Mouse (Mus musculus) gastrocnemius, adult 2 months (tissue): Measurements from ENCODE around the gene St6gal1. TPM values are rescaled to one million over a fixed set of nuclear protein-coding genes. Genes with fewer than 3 reads are reported as not detected.
A peak's percentile ranks its signal among the peaks of the same experiment; 100 is the strongest.

Experiments used
- DNase-seq: peaks from one replicate; pipeline ENCODE4 v3.0.0; 2022
- H3K27ac ChIP-seq: fragments of 200-600 bp; 2 replicates; pipeline ENCODE4 v1.8.1; 2022; ENCODE audit warnings: mild to moderate bottlenecking
- H3K4me3 ChIP-seq: fragments of 200-600 bp; 2 replicates; pipeline ENCODE4 v1.8.1; 2022; ENCODE audit warnings: mild to moderate bottlenecking, moderate library complexity
- CTCF ChIP-seq: fragments of 200-600 bp; IDR thresholded peaks from 2 replicates; pipeline ENCODE4 v1.8.1; 2022; ENCODE audit warnings: antibody characterized with exemption, mild to moderate bottlenecking, moderate library complexity
- intact Hi-C: fragments of 180-260 bp; cut with DNase I; formaldehyde crosslinking; loops from one replicate; pipeline ENCODE4 v1.15.1; 2025
- total RNA-seq, 2 experiments: library from RNA; stranded (reverse); gene quantifications; 2 replicates each; pipeline ENCODE4 v1.2.3; 2021

St6gal1 gene
- total RNA-seq, 2 experiments from 2014 or later = 2.6 to 3.5 TPM

DNA sequence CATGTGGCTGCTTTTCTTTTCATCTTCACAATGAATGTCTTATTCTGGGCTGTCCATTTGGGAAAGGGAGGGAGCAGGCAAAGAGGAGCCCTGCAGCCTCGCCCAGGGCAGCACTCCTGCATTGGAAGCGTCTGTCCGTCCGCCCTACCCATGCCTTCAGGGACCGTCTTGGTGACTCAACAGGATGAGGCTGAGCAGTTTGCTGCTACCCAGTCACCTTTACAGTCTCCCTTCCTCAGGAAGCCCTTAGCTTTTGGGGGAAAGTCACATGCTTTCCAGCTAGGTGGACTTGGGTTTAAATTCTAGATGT lies 16.4 kb downstream of the St6gal1 start:
- Histone ChIP-seq H3K27ac (peak overlapping the region; percentile 74), H3K4me3 (peak overlapping the region; percentile 42)
- intact Hi-C loops = no loop called here
- TF ChIP-seq CTCF = no peak
- DNase-seq = no peak

DNA sequence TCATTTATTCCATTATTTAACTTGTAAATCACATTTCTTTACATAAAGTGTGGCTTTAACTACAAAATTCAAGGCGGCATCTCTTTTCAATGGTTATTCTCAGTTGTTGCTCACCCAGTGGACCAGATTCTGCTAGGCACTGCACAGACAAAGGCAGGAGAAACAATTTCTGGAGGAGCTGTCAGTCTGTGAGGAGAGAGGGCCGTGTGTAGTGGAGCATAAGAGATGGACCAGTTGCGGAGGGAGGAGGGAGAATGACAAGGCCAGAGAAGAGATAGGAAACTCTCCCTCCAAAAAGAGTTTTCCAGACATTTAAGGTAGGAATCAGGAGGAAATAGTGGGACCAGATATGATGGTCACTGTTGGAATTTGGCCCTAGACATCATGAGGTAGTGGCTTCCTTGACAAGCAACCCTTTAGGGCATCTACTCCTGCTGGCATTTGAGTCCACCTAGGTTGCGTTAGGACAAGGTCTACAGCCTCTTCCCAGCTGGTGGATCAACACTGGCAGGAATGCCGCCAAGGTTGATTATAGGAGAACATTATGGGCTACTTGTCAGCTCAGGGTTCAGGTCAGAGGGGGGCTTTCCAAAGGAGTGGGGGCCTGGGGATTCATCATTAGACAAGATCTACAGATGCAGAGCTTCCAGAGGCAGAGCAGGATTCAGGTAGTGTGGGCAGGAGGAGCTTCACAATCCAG lies 19.3 kb downstream of the St6gal1 start:
- no peak overlapping the region for H3K27ac ChIP-seq
- intact Hi-C loops = no loop called here
- TF ChIP-seq CTCF = no peak
- DNase-seq = no peak
- H3K4me3 ChIP-seq = no peak overlapping the region

DNA sequence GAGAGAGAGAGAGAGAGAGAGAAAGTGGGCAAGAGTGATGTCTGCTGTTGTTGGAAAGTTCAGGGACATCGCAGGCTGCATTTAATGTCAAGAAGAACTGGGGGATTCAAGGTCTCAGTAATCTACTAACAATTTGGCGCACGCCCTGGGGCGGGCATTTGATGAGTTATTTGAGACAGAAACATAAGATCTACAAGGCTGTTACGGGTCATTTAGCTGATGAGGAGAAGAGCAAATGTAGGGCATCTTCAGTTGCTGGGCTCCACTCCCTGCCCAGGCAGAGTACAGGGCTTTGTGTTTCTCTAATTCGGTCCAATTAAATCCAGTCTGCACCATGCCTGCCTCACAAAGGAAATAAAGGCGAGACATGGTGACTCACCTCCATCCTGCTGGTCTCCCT lies 19.9 kb downstream of the St6gal1 start:
- Histone ChIP-seq H3K4me3 (no peak overlapping the region), H3K27ac (no peak overlapping the region)
- no peak for TF ChIP-seq CTCF
- no peak for DNase-seq
- intact Hi-C loops = no loop called here

DNA sequence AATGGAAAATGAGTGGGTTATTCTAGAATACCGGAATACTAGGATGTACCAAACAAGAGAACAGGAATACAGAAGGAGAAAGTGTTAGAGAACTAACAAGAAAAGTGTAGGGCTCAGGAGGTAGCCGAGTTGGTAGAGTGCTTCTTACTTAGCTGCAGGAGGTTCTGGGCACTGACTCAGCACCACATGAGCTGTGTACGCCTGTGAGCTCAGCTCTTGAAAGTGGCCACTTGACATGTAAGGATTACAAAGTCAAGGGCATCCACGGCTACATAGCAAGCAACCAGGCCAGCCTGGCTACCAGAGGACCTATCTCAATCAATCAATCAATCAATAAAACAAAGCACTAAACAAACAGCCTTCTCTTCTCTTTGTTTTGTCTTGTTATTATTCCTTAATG lies 24.7 kb downstream of the St6gal1 start:
- Histone ChIP-seq H3K4me3 (no peak overlapping the region), H3K27ac (no peak overlapping the region)
- DNase-seq = no peak
- TF ChIP-seq CTCF = no peak
- intact Hi-C loops = no loop called here

DNA sequence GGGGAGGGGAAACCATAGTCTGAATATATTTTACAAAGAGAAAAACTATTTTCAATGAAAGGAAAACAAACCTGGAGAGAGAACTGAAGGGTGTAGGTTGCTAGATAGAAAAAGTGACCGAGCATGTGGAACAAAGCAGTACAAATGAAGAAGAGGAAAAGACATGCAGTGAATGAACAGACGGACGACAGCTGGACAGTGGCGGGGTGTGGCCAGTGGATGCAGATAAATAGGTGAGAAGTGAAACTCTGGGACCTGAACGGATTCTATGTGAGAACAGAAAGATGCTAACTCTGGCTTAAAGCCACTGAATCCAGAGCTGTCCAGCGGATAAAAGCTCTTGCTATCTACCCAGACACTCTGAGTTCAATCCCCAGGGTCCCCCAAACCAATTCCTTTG lies 25.2 kb downstream of the St6gal1 start:
- Histone ChIP-seq H3K4me3 (no peak overlapping the region), H3K27ac (no peak overlapping the region)
- DNase-seq = no peak
- intact Hi-C loops = no loop called here
- no peak for TF ChIP-seq CTCF

DNA sequence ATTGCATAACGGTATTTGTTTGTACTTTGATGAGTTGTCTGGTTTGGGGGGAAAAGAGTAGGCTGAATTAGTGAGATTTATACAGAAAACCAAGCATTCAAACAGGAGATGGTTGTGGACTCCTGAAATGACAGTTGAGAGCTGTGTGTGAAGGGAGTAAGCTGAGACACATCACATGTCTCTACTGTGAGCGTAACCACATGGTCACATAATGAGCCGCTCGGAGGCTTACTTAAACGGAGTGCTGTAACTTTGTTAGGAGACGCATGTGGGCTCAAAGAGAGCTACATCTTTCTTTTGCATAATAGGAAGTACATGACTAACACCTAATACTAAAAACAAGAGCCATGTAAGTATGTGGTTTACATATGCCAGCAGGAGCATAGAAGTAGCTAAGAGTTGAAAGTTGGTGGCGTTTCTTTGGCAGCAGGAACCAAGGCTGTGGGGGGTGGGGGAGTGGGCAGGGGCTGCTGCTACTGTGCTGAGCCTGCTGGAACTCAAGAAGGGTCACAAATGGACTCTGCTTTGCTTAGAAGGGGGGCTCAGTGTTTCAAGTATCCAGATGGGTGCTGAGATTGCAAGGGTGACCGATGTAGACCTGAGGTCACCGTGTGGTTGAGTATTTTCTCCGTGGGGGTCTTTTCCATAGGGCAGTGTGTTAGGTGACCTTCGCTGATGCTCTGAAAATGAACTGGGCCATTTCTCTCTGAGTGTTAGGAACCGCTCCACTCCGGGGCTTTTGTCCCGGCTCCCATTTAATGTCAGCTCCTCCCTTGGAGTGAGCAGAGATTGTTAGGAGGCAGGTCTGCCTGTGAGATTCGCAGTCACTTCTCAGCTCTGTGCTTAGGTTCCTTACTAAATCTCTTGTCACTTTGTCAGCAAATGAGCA lies 26.3 kb downstream of the St6gal1 start:
- intact Hi-C loops = no loop called here
- no peak for TF ChIP-seq CTCF
- no peak for DNase-seq
- Histone ChIP-seq H3K27ac (peak overlapping the region; percentile 35; the same call in 1 of the 2 replicates), H3K4me3 (peak overlapping the region; percentile 46)

DNA sequence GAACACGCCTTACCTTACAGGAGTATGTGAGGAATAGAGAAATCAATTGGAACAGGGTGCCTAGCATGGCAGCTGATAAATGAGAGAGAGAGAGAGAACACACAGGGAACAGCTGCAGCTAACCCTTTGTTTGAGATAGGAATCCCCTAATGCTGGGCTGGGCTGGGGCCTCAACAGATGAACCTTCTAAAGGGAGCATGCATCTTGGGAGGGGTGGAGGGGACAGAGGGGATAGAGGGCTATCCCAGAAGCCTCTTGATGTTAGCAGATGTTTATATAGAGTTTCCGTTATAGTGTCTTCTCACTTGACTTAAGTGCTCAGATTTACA lies 26.9 kb downstream of the St6gal1 start:
- intact Hi-C loops = no loop called here
- H3K27ac ChIP-seq = peak overlapping the region; percentile 35; the same call in 1 of the 2 replicates
- TF ChIP-seq CTCF = no peak
- no peak for DNase-seq
- H3K4me3 ChIP-seq = no peak overlapping the region

DNA sequence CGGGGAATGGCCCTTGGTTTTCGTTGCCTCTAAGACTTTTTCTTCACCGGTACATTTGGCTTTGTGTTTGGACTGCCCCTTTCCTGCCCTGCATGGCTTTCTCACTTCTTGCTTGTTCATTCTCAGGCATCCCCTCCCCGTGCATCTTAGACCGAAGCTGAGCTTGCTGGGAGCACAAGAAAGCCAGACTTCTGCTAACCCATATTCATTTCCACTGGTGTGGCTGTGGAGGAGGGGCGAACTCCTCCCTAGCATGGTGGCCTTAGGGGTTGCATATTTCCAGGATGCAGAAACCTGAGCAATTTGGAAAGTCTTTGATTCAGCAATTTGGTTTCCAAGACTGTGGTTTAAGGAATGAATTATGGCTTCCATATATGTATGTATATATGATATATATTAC lies 29.1 kb downstream of the St6gal1 start:
- no peak overlapping the region for H3K4me3 ChIP-seq
- intact Hi-C loops = no loop called here
- no peak for TF ChIP-seq CTCF

DNA sequence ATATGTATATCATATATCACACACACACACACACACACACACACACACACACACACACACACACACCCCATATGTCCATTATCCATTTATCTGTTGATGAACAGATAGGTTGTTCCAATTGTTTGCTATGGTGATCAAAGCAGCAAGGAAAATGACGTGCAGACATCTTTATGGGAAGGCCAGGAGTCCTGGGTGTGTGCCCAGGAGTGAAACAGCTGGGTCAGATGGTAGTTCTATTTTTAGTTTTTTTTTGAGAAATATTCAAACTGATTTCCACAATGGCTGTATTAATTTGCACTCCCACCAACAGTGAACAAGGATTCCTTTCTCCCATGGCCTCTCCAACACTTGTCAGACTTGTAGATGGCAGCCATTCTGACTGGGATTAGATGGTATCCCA lies 29.5 kb downstream of the St6gal1 start:
- no peak for DNase-seq
- no peak for TF ChIP-seq CTCF
- Histone ChIP-seq H3K27ac (peak overlapping the region; percentile 35; the same call in 1 of the 2 replicates), H3K4me3 (no peak overlapping the region)
- intact Hi-C loops = no loop called here

More for the DNA sequence above, 29.1 kb downstream of the St6gal1 start:
- no peak for DNase-seq
- peak overlapping the region; percentile 32 for H3K27ac ChIP-seq

DNA sequence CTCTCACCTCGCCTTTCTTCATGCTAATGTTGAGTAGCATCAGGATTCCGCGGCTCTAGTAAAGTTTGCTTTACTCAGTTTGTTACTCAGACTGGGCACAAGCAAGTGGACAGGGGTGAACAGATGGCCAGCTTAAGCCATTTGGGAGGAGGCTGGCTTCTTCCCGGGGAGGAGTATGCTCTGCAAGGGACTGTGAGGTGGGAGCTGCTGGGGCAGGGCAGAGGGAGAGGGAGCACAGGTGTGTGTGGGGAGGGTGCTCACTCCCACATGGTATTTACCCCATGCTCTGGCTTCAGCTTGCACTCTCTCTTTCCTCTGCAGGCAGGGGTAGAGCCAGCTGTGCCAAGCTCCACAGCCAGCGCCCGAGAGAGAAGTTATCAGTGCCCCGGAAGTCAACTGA lies 32.1 kb downstream of the St6gal1 start:
- no peak for DNase-seq
- H3K4me3 ChIP-seq = no peak overlapping the region
- TF ChIP-seq CTCF = no peak
- intact Hi-C loops = no loop called here
- H3K27ac ChIP-seq = no peak overlapping the region

DNA sequence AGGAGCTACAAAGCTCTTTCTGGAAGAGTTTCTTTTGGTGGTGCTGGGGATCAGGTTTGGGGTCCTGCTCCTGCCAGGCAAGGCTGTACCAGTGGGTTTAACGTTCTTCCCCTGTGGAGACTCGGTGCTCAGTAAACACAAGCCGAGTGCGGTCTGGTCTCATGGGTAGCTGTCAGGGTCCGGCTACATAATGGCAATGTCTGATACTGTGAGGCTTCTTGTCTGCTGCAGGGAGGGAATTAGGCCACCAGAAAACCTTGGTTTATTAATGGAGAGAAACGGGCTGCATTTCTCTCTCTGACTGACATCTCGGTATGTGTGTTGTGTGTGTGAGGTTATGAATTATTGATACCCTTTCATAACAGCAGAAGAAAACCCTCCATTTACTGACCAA lies 33.9 kb downstream of the St6gal1 start:
- Histone ChIP-seq H3K27ac (peak overlapping the region; percentile 62; the same call in 1 of the 2 replicates), H3K4me3 (no peak overlapping the region)
- DNase-seq = no peak
- TF ChIP-seq CTCF = no peak
- intact Hi-C loops = no loop called here

DNA sequence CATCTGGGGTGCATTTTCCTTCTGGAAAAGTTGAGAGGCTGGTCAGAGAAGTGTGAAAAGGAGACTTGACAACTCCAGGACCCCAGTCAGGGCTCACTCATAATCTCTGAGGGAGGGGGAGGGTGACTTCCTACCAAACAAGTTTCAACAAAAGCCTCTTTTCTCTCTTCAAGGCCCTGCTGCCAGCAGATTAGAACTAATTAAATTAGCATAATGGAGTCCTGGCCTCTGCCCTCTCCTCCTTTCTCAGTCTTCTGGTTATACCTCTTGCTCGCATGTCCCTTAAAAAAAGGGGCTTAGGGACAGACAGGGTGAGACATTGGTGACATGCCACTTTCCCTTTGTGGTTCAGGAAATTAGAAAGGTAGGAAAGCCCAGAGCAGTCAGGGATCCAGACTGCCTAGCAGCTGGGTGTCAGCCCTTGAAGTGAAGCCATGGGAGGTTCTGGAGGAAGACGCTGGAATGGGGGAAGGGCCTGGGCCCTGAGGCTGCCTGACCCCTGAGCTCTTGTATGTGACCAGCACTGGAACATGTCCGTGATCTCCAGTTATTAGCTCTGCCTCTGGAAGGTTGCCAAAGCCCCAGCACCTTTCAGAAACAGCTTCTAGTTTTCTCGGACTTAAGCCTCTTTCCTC lies 34.4 kb downstream of the St6gal1 start:
- H3K4me3 ChIP-seq = no peak overlapping the region
- peak overlapping the region; percentile 62 for H3K27ac ChIP-seq
- DNase-seq = no peak
- no peak for TF ChIP-seq CTCF
- intact Hi-C loops = no loop called here

DNA sequence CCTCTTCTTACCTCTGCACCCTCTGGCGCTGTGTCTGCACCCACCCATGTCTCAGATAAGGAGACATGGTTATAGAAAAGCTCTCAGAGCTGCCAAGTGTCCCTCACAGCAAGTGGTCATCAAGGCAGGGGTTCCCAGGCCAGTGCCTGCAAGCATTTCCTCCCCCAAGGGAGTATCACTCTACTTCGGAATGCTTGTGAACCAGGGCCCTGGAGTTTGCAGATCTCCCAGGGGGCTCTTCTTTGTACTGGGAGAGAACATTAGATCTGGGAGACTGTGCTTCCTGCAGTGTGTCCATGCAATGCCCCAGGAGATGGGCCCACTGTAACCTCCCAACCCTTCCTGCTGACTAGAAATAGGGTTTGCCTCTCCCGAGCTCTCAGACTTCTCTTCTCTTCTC lies 35.0 kb downstream of the St6gal1 start:
- peak overlapping the region; percentile 62 for H3K27ac ChIP-seq
- TF ChIP-seq CTCF = no peak
- intact Hi-C loops = no loop called here
- no peak overlapping the region for H3K4me3 ChIP-seq
- no peak for DNase-seq
